Mouse (Mus musculus): ENCODE results near the gene Maff.

- no peak for TF ChIP-seq RAD21 (IDR thresholded peaks at IDR 0.05; ENCODE audit: low read depth, low read length)
- TF ChIP-seq MAX (IDR thresholded peaks at IDR 0.05; ENCODE audit: low read length): no peak
- no peak for TF ChIP-seq ZNF384 (IDR thresholded peaks at IDR 0.05; ENCODE audit: low read depth, low read length)
- no peak for TF ChIP-seq MEF2A (IDR thresholded peaks at IDR 0.05; ENCODE audit: borderline replicate concordance, low read depth, low read length)
- TF ChIP-seq ZC3H11A (IDR thresholded peaks at IDR 0.05; ENCODE audit: low read depth, low read length): no peak
- TF ChIP-seq CHD2 (IDR thresholded peaks at IDR 0.05; ENCODE audit: low read length): no peak
- TF ChIP-seq UBTF (IDR thresholded peaks at IDR 0.05; ENCODE audit: low read depth, low read length): no peak
- no peak for TF ChIP-seq CTCF (conservative IDR thresholded peaks at IDR 0.05 in 1 of 2, IDR thresholded peaks at IDR 0.05 in 1 of 2; ENCODE audit: low read depth in 2 of 2, low read length in 2 of 2)
- no peak for TF ChIP-seq TCF12 (IDR thresholded peaks at IDR 0.05; ENCODE audit: low read depth, low read length)
- TF ChIP-seq SMC3 (IDR thresholded peaks at IDR 0.05; ENCODE audit: low read depth, low read length): no peak
- TF ChIP-seq EP300 (IDR thresholded peaks at IDR 0.05; ENCODE audit: low read length): no peak
These were observed 13.9 kb downstream of the Maff start for GRCm38 (mm10) chr15:79360371-79360770.
